Mouse (Mus musculus) lung, embryonic 16.5 days (tissue): ENCODE measurements around the gene Rgs14. TPM values are rescaled to one million over a fixed set of nuclear protein-coding genes. Genes with fewer than 3 reads are reported as not detected.
A peak's percentile ranks its signal among the peaks of the same experiment; 100 is the strongest.

ENCODE experiments used
- ATAC-seq: fragments of 200-750 bp; cut with Nextera tagmentation; 2 replicates; pipeline ENCODE4 v1.8.0; 2017; ENCODE audit warnings: low read depth, mild to moderate bottlenecking, moderate library complexity
- H3K27ac ChIP-seq: fragments of 300-500 bp; sonication (generic); 2 replicates; pipeline ENCODE4 v1.5.1; 2014; ENCODE audit warnings: mild to moderate bottlenecking, control low read depth, low read length
- H3K27me3 ChIP-seq: fragments of 300-500 bp; sonication (generic); 2 replicates; pipeline ENCODE4 v1.6.1; 2014; ENCODE audit warnings: low read depth, low read length, mixed read lengths; ENCODE audit not compliant: control insufficient read depth, insufficient read depth
- H3K36me3 ChIP-seq: fragments of 300-500 bp; sonication (generic); 2 replicates; pipeline ENCODE4 v1.6.1; 2014; ENCODE audit warnings: low read length; ENCODE audit not compliant: control insufficient read depth, insufficient read depth
- H3K4me1 ChIP-seq: fragments of 300-500 bp; sonication (generic); replicated peaks from 2 replicates; pipeline ENCODE4 v1.6.1; 2014; ENCODE audit warnings: low read length, mixed read lengths; ENCODE audit not compliant: control insufficient read depth, insufficient read depth
- H3K4me2 ChIP-seq: fragments of 300-500 bp; sonication (generic); 2 replicates; pipeline ENCODE4 v1.6.1; 2014; ENCODE audit warnings: low read depth, low read length, control low read depth
- H3K4me3 ChIP-seq: fragments of 300-500 bp; sonication (generic); 2 replicates; pipeline ENCODE4 v1.5.1; 2014; ENCODE audit warnings: mild to moderate bottlenecking, low read length, control low read depth
- H3K9ac ChIP-seq: fragments of 300-500 bp; sonication (generic); 2 replicates; pipeline ENCODE4 v1.6.1; 2014; ENCODE audit warnings: low read length, control low read depth
- H3K9me3 ChIP-seq: fragments of 300-500 bp; sonication (generic); 2 replicates; pipeline ENCODE4 v1.6.1; 2016; ENCODE audit warnings: low read length; ENCODE audit not compliant: control insufficient read depth
- WGBS: fragments of 180-500 bp; shearing (Covaris S2); extraction: QIAGEN DNeasy Blood & Tissue Kit; methylation state at CpG from one replicate; pipeline ENCODE4 v1.1.7; 2014; 5-methylcytosine and 5-hydroxymethylcytosine counted together
- polyA plus RNA-seq: library from polyadenylated mRNA; unstranded; fragments of >200 nt; fragmentation: Nextera tagmentation; extraction: Ambion mirVana; gene quantifications from 2 replicates; pipeline ENCODE4 v1.2.1, GENCODE M21; 2015

The Rgs14 gene
- polyA plus RNA-seq, 1 experiment from 2014 or later = 1.4 TPM

GRCm38 (mm10) chr13:55328641-55329040, 40.9 kb upstream of the Rgs14 start:
- H3K27ac ChIP-seq = no peak overlapping the region
- peaks cover 15% of the 10 kb centered on the region for H3K36me3 ChIP-seq
- peak overlapping the region; percentile 74 for H3K4me2 ChIP-seq
- ATAC-seq = no peak
- 79% methylated on average over 4 of the region's 4 CpGs for WGBS
- H3K9me3 ChIP-seq = no peaks in the 10 kb centered on the region
- peak overlapping the region; percentile 66 for H3K4me3 ChIP-seq
- peaks cover 37% of the 10 kb centered on the region for H3K4me1 ChIP-seq
- H3K9ac ChIP-seq = peak overlapping the region; percentile 76
- H3K27me3 ChIP-seq = no peaks in the 10 kb centered on the region

- peak overlapping the region; percentile 80 for H3K27ac ChIP-seq
Measured at GRCm38 (mm10) chr13:55329109-55329682, 40.3 kb upstream of the Rgs14 start.

GRCm38 (mm10) chr13:55329683-55330566, 39.6 kb upstream of the Rgs14 start, which contains the start of gene Mxd3:
Gene Mxd3, minus strand, starts transcription at chr13:55329823.
- under 1% methylated on average over 71 of the region's 82 CpGs for whole genome bisulfite sequencing
- H3K9ac ChIP-seq = peak within 1 kb of the TSS; percentile 76
- H3K27me3 ChIP-seq = no peaks in the 10 kb centered on the region
- no peaks in the 10 kb centered on the region for H3K9me3 ChIP-seq
- H3K36me3 ChIP-seq = peaks cover 11% of the 10 kb centered on the region
- ATAC-seq = peak; percentile 90
- H3K27ac ChIP-seq = peak within 1 kb of the TSS; percentile 91
- H3K4me1 ChIP-seq = peaks cover 32% of the 10 kb centered on the region
- H3K4me3 ChIP-seq = peak within 1 kb of the TSS; percentile 66
- H3K4me2 ChIP-seq = peak within 1 kb of the TSS; percentile 74

More at GRCm38 (mm10) chr13:55329109-55329682, 40.3 kb upstream of the Rgs14 start:
- H3K4me3 ChIP-seq = peak overlapping the region; percentile 66
- H3K9me3 ChIP-seq = no peaks in the 10 kb centered on the region
- peaks cover 11% of the 10 kb centered on the region for H3K36me3 ChIP-seq
- H3K27me3 ChIP-seq = no peaks in the 10 kb centered on the region
- WGBS = under 1% methylated on average over 28 of the region's 29 CpGs
- H3K9ac ChIP-seq = peak overlapping the region; percentile 76
- peaks cover 32% of the 10 kb centered on the region for H3K4me1 ChIP-seq
- ATAC-seq = peak; percentile 29
- peak overlapping the region; percentile 74 for H3K4me2 ChIP-seq

- ATAC-seq = no peak
- Histone ChIP-seq H3K9me3 (no peaks in the 10 kb centered on the region), H3K4me1 (peaks cover 32% of the 10 kb centered on the region), H3K36me3 (peaks cover 5% of the 10 kb centered on the region), H3K9ac (peak overlapping the region; percentile 76), H3K4me3 (peak overlapping the region; percentile 66), H3K27ac (peak overlapping the region; percentile 91), H3K4me2 (peak overlapping the region; percentile 74), H3K27me3 (no peaks in the 10 kb centered on the region)
- 37% methylated on average over 14 of the region's 14 CpGs for WGBS
Measured at GRCm38 (mm10) chr13:55330567-55331400, 38.7 kb upstream of the Rgs14 start.

- H3K4me3 ChIP-seq = no peak overlapping the region
- H3K27me3 ChIP-seq = no peaks in the 10 kb centered on the region
- 78% methylated on average over 3 of the region's 3 CpGs for WGBS
- H3K27ac ChIP-seq = no peak overlapping the region
- no peaks in the 10 kb centered on the region; the same call in 1 of the 2 replicates for H3K9me3 ChIP-seq
- H3K9ac ChIP-seq = no peak overlapping the region
- ATAC-seq = no peak
- no peak overlapping the region for H3K4me2 ChIP-seq
- peaks cover 28% of the 10 kb centered on the region for H3K4me1 ChIP-seq
- no peaks in the 10 kb centered on the region for H3K36me3 ChIP-seq
Measured at GRCm38 (mm10) chr13:55332331-55332730, 37.2 kb upstream of the Rgs14 start.

GRCm38 (mm10) chr13:55335701-55336100, 33.8 kb upstream of the Rgs14 start:
- ATAC-seq = no peak
- Histone ChIP-seq H3K4me1 (peaks cover 3% of the 10 kb centered on the region; the same call in 1 of the 2 replicates), H3K9ac (no peak overlapping the region), H3K27me3 (no peaks in the 10 kb centered on the region), H3K4me2 (no peak overlapping the region), H3K36me3 (no peaks in the 10 kb centered on the region), H3K27ac (no peak overlapping the region), H3K9me3 (no peaks in the 10 kb centered on the region; the same call in 1 of the 2 replicates), H3K4me3 (no peak overlapping the region)
- WGBS = 84% methylated on average over 4 of the region's 4 CpGs

- Histone ChIP-seq H3K9me3 (no peaks in the 10 kb centered on the region; the same call in 1 of the 2 replicates), H3K27ac (no peak overlapping the region), H3K4me3 (no peak overlapping the region), H3K27me3 (no peaks in the 10 kb centered on the region), H3K36me3 (no peaks in the 10 kb centered on the region), H3K4me1 (no peaks in the 10 kb centered on the region), H3K9ac (no peak overlapping the region), H3K4me2 (no peak overlapping the region)
- ATAC-seq = no peak
- 64% methylated on average over 10 of the region's 10 CpGs for WGBS
Measured at GRCm38 (mm10) chr13:55337341-55337975, 32.1 kb upstream of the Rgs14 start.

GRCm38 (mm10) chr13:55338131-55339054, 31.1 kb upstream of the Rgs14 start:
- Histone ChIP-seq H3K4me3 (no peak overlapping the region), H3K4me2 (no peak overlapping the region), H3K36me3 (no peaks in the 10 kb centered on the region), H3K27me3 (no peaks in the 10 kb centered on the region), H3K4me1 (no peaks in the 10 kb centered on the region), H3K27ac (no peak overlapping the region), H3K9ac (no peak overlapping the region), H3K9me3 (no peaks in the 10 kb centered on the region; the same call in 1 of the 2 replicates)
- 59% methylated on average over 12 of the region's 12 CpGs for WGBS
- ATAC-seq = no peak
